In genomic region chr1:34307191-34307590, GRCm38 (mm10) we compare ENCODE assay signal across 31 mouse cellular contexts.
"Had no signal": no experiment of that assay in that cellular context is flagged by ENCODE, and none has a peak within 500 bp of the region (broad histone marks: within the 10 kb centered on the region; RNA-seq: fewer than 3 reads in every experiment).

No protein-coding gene starts in this region.

- H3K27ac ChIP-seq: limb, embryonic 10.5 days; limb, embryonic 12.5 days; limb, embryonic 13.5 days; limb, embryonic 15.5 days; liver, embryonic 12.5 days; liver, embryonic 13.5 days; liver, embryonic 14.5 days; liver, embryonic 15.5 days; lung, embryonic 15.5 days; macrophage; midbrain, embryonic 10.5 days; midbrain, embryonic 12.5 days; midbrain, embryonic 13.5 days; midbrain, embryonic 15.5 days; neural tube, embryonic 12.5 days had no signal

- DNase-seq: left cerebral cortex, postnatal 4 days; liver; liver, embryonic 13.5 days; liver, postnatal 0 days; lung, adult 18-20 months; lung, adult 2 months; lung, embryonic 14.5 days; lung, postnatal 10 days; lung, postnatal 14 days; lung, postnatal 36 days; lung, postnatal 4 days; midbrain, embryonic 14.5 days had no signal

- H3K4me3 ChIP-seq: limb, embryonic 10.5 days; limb, embryonic 12.5 days; limb, embryonic 13.5 days; limb, embryonic 15.5 days; liver, embryonic 12.5 days; liver, embryonic 13.5 days; liver, embryonic 15.5 days; lung, embryonic 15.5 days; megakaryocyte, embryonic 14.5 days; midbrain, embryonic 10.5 days; midbrain, embryonic 12.5 days; midbrain, embryonic 13.5 days; midbrain, embryonic 15.5 days; myocyte; neural tube, embryonic 12.5 days had no signal

- H3K9ac ChIP-seq: limb, embryonic 12.5 days; limb, embryonic 13.5 days; limb, embryonic 15.5 days; liver, embryonic 12.5 days; liver, embryonic 13.5 days; liver, embryonic 14.5 days; liver, embryonic 15.5 days; liver, postnatal 0 days; lung, embryonic 14.5 days; lung, embryonic 15.5 days; midbrain, embryonic 12.5 days; midbrain, embryonic 13.5 days; midbrain, embryonic 15.5 days; neural tube, embryonic 12.5 days had no signal

- H3K4me2 ChIP-seq: limb, embryonic 12.5 days; limb, embryonic 13.5 days; limb, embryonic 15.5 days; liver, embryonic 11.5 days; liver, embryonic 12.5 days; liver, embryonic 13.5 days; liver, embryonic 15.5 days; lung, embryonic 14.5 days; lung, embryonic 15.5 days; midbrain, embryonic 12.5 days; midbrain, embryonic 13.5 days; midbrain, embryonic 15.5 days; neural tube, embryonic 12.5 days had no signal

- H3K9me3 ChIP-seq: limb, embryonic 10.5 days; limb, embryonic 12.5 days; limb, embryonic 13.5 days; limb, embryonic 15.5 days; liver, embryonic 12.5 days; liver, embryonic 13.5 days; liver, embryonic 15.5 days; lung, embryonic 15.5 days; midbrain, embryonic 10.5 days; midbrain, embryonic 12.5 days; midbrain, embryonic 13.5 days; midbrain, embryonic 15.5 days; neural tube, embryonic 12.5 days had no signal

- ATAC-seq: lung, postnatal 0 days; midbrain, embryonic 13.5 days; midbrain, embryonic 15.5 days; midbrain, embryonic 16.5 days had no signal

- H3K4me1 ChIP-seq: limb, embryonic 10.5 days; limb, embryonic 12.5 days; limb, embryonic 13.5 days; limb, embryonic 15.5 days; lung, embryonic 15.5 days; megakaryocyte, embryonic 14.5 days; midbrain, embryonic 10.5 days; midbrain, embryonic 12.5 days; midbrain, embryonic 13.5 days; midbrain, embryonic 15.5 days; neural tube, embryonic 12.5 days had no signal

- H3K27me3 ChIP-seq: limb, embryonic 12.5 days; limb, embryonic 13.5 days; limb, embryonic 15.5 days; liver, embryonic 12.5 days; liver, embryonic 13.5 days; liver, embryonic 15.5 days; lung, embryonic 15.5 days; megakaryocyte, embryonic 14.5 days; midbrain, embryonic 12.5 days; midbrain, embryonic 13.5 days; midbrain, embryonic 15.5 days; neural tube, embryonic 12.5 days had no signal
